ENCODE assay signal across 8 mouse cellular contexts in the genomic region with DNA sequence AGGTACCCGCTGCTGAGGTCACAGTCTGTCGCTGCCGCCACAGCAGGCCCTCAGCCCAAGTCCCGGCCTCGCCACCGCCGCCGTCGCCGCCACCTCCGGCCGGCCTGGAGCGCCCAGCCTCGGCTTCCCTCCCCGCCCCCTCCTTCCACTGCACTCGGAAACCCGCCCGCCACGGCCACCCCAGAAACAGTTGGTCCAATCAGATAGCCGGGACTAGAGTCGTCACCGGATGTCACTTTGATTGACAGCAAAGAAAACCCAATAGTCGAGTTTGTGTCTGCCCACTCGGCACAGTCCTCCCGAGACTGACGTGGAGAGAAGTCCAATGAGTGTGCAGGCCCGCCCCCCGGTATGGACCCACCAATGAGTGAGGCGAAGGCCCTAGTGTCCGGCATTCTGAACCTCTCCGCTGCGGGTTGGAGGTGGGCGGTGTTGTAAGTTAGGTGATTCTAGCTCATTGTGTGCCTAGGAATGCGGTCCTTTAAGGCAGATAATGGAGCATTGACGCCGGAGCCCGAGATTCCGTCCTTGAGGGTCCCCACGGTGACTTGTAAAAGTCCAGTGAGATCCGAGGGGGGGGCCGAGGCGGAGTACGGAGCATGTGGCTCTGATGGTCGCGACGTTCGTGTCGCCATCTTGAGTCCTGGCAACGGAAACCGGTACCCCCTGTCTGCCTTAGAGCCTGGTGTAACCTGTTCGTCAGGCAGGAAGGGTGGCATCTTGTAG. TPM values are rescaled to one million over a fixed set of nuclear protein-coding genes. Genes with fewer than 3 reads are reported as not detected.
A peak's percentile ranks its signal among the peaks of the same experiment; 100 is the strongest.
DNase-seq lines count a peak whose midpoint lies in the region; ATAC-seq lines count a peak whose summit lies in the region.

A gene (minus strand): TSS at position 156 of the 726 bp plus-strand sequence.

- peak within 1 kb of the TSS; percentile 96 for H3K27ac ChIP-seq in hindbrain, embryonic 11.5 days (ENCODE audit: low read depth, low read length)

- DNase-seq in Muller cell, postnatal 12 days (ENCODE audit: inconsistent ontology term): peak; percentile 100
- DNase-seq in cerebellum, adult 9-11 months: peak; percentile 100
- DNase-seq in frontal cortex, adult 2 months (ENCODE audit: extremely low spot score in 1 of 2, low spot score in 1 of 2): peak; percentile 99 to 100
- DNase-seq in hindbrain, embryonic 11.5 days (ENCODE audit: low spot score): peak; percentile 95
- DNase-seq in layer of hippocampus, postnatal 10 days (ENCODE audit: low spot score in 2 of 2): peak; percentile 96 to 98
- peak; percentile 99 for DNase-seq in lung, postnatal 10 days
- peak; percentile 95 for DNase-seq in ovary, postnatal 36 days (ENCODE audit: low spot score)
- DNase-seq in thymus, postnatal 25 days: peak; percentile 96

- WGBS in hindbrain, embryonic 11.5 days: under 1% methylated on average over 51 of the region's 51 CpGs

- H3K9me3 ChIP-seq in hindbrain, embryonic 11.5 days (ENCODE audit: control insufficient read depth, low read length): no peaks in the 10 kb centered on the region

- no peaks in the 10 kb centered on the region for H3K27me3 ChIP-seq in hindbrain, embryonic 11.5 days (ENCODE audit: control insufficient read depth, insufficient read depth, low read length)

- peak within 1 kb of the TSS; percentile 88 for H3K9ac ChIP-seq in hindbrain, embryonic 11.5 days (ENCODE audit: low read depth, low read length)

- peak; percentile 100 for ATAC-seq in hindbrain, embryonic 11.5 days (ENCODE audit: low FRiP score)

- H3K4me2 ChIP-seq in hindbrain, embryonic 11.5 days (replicated peaks; ENCODE audit: low read depth, low read length): peak within 1 kb of the TSS; percentile 73

- peak within 1 kb of the TSS; percentile 74 for H3K4me3 ChIP-seq in hindbrain, embryonic 11.5 days (ENCODE audit: low read depth, low read length)

- no peaks in the 10 kb centered on the region; the same call in 1 of the 2 replicates for H3K4me1 ChIP-seq in hindbrain, embryonic 11.5 days (replicated peaks; ENCODE audit: control insufficient read depth, insufficient read depth, low read length)

- 0 out of 2 replicates have a peak, but pooled peaks cover 3% of the 10 kb centered on the region for H3K36me3 ChIP-seq in hindbrain, embryonic 11.5 days (ENCODE audit: control insufficient read depth, insufficient read depth, low read length)

RNA-seq across cellular contexts. Expression of the gene that starts here (rescaled TPM):
- polyA plus RNA-seq in frontal cortex, adult 2 months (2012; rRNA removed): 184 and 186 TPM in 2 replicates
- polyA plus RNA-seq in hindbrain, embryonic 11.5 days (2014; fragmentation: Nextera tagmentation; extraction: Ambion mirVana): 27.9 and 35.2 TPM in 2 replicates
- total RNA-seq in layer of hippocampus, postnatal 10 days (2021): 100 to 1,000 TPM; 183 to 193 TPM

Comparison
In these comparisons a context has a peak if more than half of its experiments do, and no peak if none do; other contexts are left out.
1. Peak in every context shown above with its lines: DNase-seq, ATAC-seq, H3K4me3 ChIP-seq and H3K27ac ChIP-seq.